In the genomic region with DNA sequence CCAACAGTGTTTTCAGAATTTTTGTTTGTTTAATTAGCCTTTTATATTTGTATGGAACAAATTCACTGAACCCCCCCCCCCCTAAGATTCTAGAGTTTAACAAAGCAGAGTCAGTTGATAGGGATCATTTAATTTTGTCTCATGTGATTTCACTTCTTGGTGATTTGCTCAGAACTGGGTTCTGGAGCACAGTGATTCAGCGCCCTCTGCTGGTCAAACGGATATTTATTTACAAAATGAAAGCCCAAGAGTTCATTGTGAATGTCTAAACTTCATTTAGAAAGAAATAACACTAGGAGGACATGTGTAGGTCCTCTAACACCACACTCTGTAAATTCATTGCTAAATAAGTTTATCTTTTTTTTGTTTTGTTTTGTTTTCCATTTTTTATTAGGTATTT, we compare ENCODE assay signal across 9 mouse cellular contexts. TPM values are rescaled to one million over a fixed set of nuclear protein-coding genes. Genes with fewer than 3 reads are reported as not detected.
A peak's percentile ranks its signal among the peaks of the same experiment; 100 is the strongest.
DNase-seq lines count a peak whose midpoint lies in the region; ATAC-seq and TF ChIP-seq lines count a peak whose summit lies in the region.
"Had no signal": no experiment of that assay in that cellular context is flagged by ENCODE, and none has a peak within 500 bp of the region (broad histone marks: within the 10 kb centered on the region; RNA-seq: fewer than 3 reads in every experiment).

No protein-coding gene starts in this region.

- H3K4me2 ChIP-seq in neural tube, embryonic 15.5 days = no peak overlapping the region
- H3K4me2 ChIP-seq in neural tube, embryonic 11.5 days (ENCODE audit: low read depth) = no peak overlapping the region
- H3K4me2 ChIP-seq: neural tube, embryonic 13.5 days had no signal

- peak; percentile 45 for DNase-seq in neural tube, embryonic 10.5 days (ENCODE audit: extremely low spot score, low spot score)
- DNase-seq in T-cell, adult 2 months (ENCODE audit: low spot score) = peak; percentile 65
- DNase-seq in heart, postnatal 36 days = peak; percentile 56 to 65
- peak; percentile 65 to 87 for DNase-seq in left cerebral cortex, postnatal 14 days (ENCODE audit: low spot score in 2 of 2)
- DNase-seq in neural tube, embryonic 11.5 days (ENCODE audit: low spot score) = peak; percentile 60
- peak; percentile 23 to 33 for DNase-seq in urinary bladder, postnatal 36 days (ENCODE audit: low spot score in 2 of 2)

- H3K27ac ChIP-seq in neural tube, embryonic 15.5 days (replicated peaks) = no peak overlapping the region
- H3K27ac ChIP-seq in cortical plate, adult 2 months (ENCODE audit: insufficient read depth, low read length) = no peak overlapping the region
- H3K27ac ChIP-seq in neural tube, embryonic 11.5 days (ENCODE audit: low read depth, low read length) = no peak overlapping the region
- H3K27ac ChIP-seq: neural tube, embryonic 13.5 days had no signal

- no peaks in the 10 kb centered on the region for H3K27me3 ChIP-seq in neural tube, embryonic 15.5 days (replicated peaks)
- H3K27me3 ChIP-seq in neural tube, embryonic 11.5 days (ENCODE audit: control insufficient read depth, insufficient read depth, low read length) = no peaks in the 10 kb centered on the region
- H3K27me3 ChIP-seq: neural tube, embryonic 13.5 days had no signal

- no peak for ATAC-seq in neural tube, embryonic 15.5 days (ENCODE audit: low FRiP score)
- ATAC-seq in neural tube, embryonic 11.5 days (ENCODE audit: insufficient read depth, low FRiP score, low TSS enrichment) = no peak

- WGBS in neural tube, embryonic 15.5 days = 0% methylated on average over 2 of the region's 2 CpGs
- WGBS in neural tube, embryonic 11.5 days = 0% methylated on average over 2 of the region's 2 CpGs

- no peak overlapping the region for H3K4me3 ChIP-seq in neural tube, embryonic 15.5 days (replicated peaks)
- no peak overlapping the region for H3K4me3 ChIP-seq in cortical plate, adult 2 months (ENCODE audit: insufficient read depth, low read length)
- H3K4me3 ChIP-seq in neural tube, embryonic 11.5 days (ENCODE audit: low read depth, low read length) = no peak overlapping the region
- H3K4me3 ChIP-seq: neural tube, embryonic 13.5 days had no signal

- intact Hi-C loops in heart, postnatal 36 days (cut with DNase I) = loop anchor here (1.0 to 10.0 kb wide), 3 partner anchors 164 to 540 kb away; no protein-coding TSS in a partner anchor
- intact Hi-C loops in left cerebral cortex, postnatal 14 days (cut with DNase I) = loop anchor here (1.0 to 10.0 kb wide), 3 partner anchors 164 to 540 kb away; no protein-coding TSS in a partner anchor

- no peaks in the 10 kb centered on the region for H3K9me3 ChIP-seq in neural tube, embryonic 15.5 days (replicated peaks)
- H3K9me3 ChIP-seq in neural tube, embryonic 11.5 days (ENCODE audit: control insufficient read depth, low read length) = no peaks in the 10 kb centered on the region
- H3K9me3 ChIP-seq: neural tube, embryonic 13.5 days had no signal

- peak; percentile 75 for TF ChIP-seq CTCF in cortical plate, adult 2 months (IDR thresholded peaks at IDR 0.05; ENCODE audit: extremely low read depth, insufficient read depth, low read length)

- TF ChIP-seq POLR2A in cortical plate, adult 2 months (IDR thresholded peaks at IDR 0.05; ENCODE audit: extremely low read depth, insufficient read depth, low read length) = no peak

- H3K36me3 ChIP-seq in neural tube, embryonic 15.5 days = no peaks in the 10 kb centered on the region
- no peaks in the 10 kb centered on the region for H3K36me3 ChIP-seq in neural tube, embryonic 11.5 days (ENCODE audit: control insufficient read depth, insufficient read depth, low read length)
- H3K36me3 ChIP-seq: neural tube, embryonic 13.5 days had no signal

- H3K9ac ChIP-seq in neural tube, embryonic 15.5 days (replicated peaks) = no peak overlapping the region
- no peak overlapping the region for H3K9ac ChIP-seq in neural tube, embryonic 11.5 days (ENCODE audit: low read length)
- H3K9ac ChIP-seq: neural tube, embryonic 13.5 days had no signal

- H3K4me1 ChIP-seq in neural tube, embryonic 15.5 days = peaks cover 13% of the 10 kb centered on the region
- no peaks in the 10 kb centered on the region for H3K4me1 ChIP-seq in cortical plate, adult 2 months (ENCODE audit: control insufficient read depth, insufficient read depth, low read length)
- H3K4me1 ChIP-seq in neural tube, embryonic 11.5 days (ENCODE audit: control insufficient read depth, insufficient read depth, low read length) = no peaks in the 10 kb centered on the region

RNA-seq across cellular contexts. Expression of a gene that starts 29.5 kb away (rescaled TPM):
- polyA plus RNA-seq in neural tube, embryonic 15.5 days (2015; fragmentation: Nextera tagmentation; extraction: Ambion mirVana) = 0.03 and 0.29 TPM in 2 replicates
- 0.02 and 0.13 TPM in 2 replicates for polyA plus RNA-seq in cortical plate, adult 2 months (2012; rRNA removed)
- total RNA-seq in heart, postnatal 36 days (2021) = not detected
- not detected for total RNA-seq in left cerebral cortex, postnatal 14 days (2021)
- 0.13 and 0.18 TPM in 2 replicates for polyA plus RNA-seq in neural tube, embryonic 11.5 days (2014; fragmentation: Nextera tagmentation; extraction: Ambion mirVana)

RNA-seq across cellular contexts. Expression of a gene that starts 35.2 kb away (rescaled TPM):
- polyA plus RNA-seq in neural tube, embryonic 15.5 days (2015; fragmentation: Nextera tagmentation; extraction: Ambion mirVana) = 0.09 and 0.10 TPM in 2 replicates
- 0.33 and 1.0 TPM in 2 replicates for polyA plus RNA-seq in cortical plate, adult 2 months (2012; rRNA removed)
- under 1 TPM; 0.14 to 0.19 TPM for total RNA-seq in heart, postnatal 36 days (2021)
- total RNA-seq in left cerebral cortex, postnatal 14 days (2021) = 1 to 10 TPM in 1 of 2 experiments, under 1 TPM in 1; 0.99 to 1.2 TPM
- not detected in 2 replicates for polyA plus RNA-seq in neural tube, embryonic 11.5 days (2014; fragmentation: Nextera tagmentation; extraction: Ambion mirVana)
